Mouse (Mus musculus): ENCODE measurements around the gene Gm11492.

The Gm11492 gene

GRCm38 (mm10) chr11:87566501-87566900 lies at the start of gene Gm11492:
TSS of gene Gm11492 (plus strand) at chr11:87566653.
- no peak for DNase-seq (ENCODE audit: low spot score in 2 of 2)

- DNase-seq (ENCODE audit: low spot score in 2 of 2), result peak in 1 of 2 experiments; percentile 27
Observed at GRCm38 (mm10) chr11:87519260-87519659, 47.2 kb upstream of the Gm11492 start.

DNA sequence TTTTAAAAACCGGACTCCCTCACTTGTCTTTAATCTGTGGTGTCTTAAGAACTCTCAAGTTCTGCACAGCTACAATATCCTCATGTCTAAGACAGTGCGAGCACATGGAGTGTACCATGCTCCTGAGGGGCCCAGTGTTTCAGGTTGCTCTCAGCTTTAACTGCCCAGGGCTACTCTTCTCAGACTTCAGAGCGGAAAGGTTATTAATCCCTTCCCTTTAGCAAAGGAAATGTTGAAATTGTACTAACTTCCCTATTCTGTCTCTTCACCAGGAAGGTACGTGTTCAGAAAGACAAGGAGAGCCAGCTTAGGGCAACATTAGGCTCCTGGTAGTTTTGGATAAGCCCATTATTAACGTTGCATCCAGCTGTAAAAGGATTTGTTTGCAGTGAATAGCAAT lies 43.0 kb upstream of the Gm11492 start:
- no peak for DNase-seq (ENCODE audit: low spot score in 2 of 2)

- DNase-seq (ENCODE audit: low spot score in 2 of 2), result no peak
Observed at GRCm38 (mm10) chr11:87523967-87524366, 42.5 kb upstream of the Gm11492 start.

GRCm38 (mm10) chr11:87524780-87525179 lies 41.7 kb upstream of the Gm11492 start:
- no peak for DNase-seq (ENCODE audit: low spot score in 2 of 2)

- DNase-seq (ENCODE audit: low spot score in 2 of 2), result no peak
Observed at GRCm38 (mm10) chr11:87527364-87527763, 39.1 kb upstream of the Gm11492 start.

GRCm38 (mm10) chr11:87527990-87528389 lies 38.5 kb upstream of the Gm11492 start:
- no peak for DNase-seq (ENCODE audit: low spot score in 2 of 2)

GRCm38 (mm10) chr11:87531695-87532094 lies 34.8 kb upstream of the Gm11492 start:
- DNase-seq (ENCODE audit: low spot score in 2 of 2), result no peak

DNA sequence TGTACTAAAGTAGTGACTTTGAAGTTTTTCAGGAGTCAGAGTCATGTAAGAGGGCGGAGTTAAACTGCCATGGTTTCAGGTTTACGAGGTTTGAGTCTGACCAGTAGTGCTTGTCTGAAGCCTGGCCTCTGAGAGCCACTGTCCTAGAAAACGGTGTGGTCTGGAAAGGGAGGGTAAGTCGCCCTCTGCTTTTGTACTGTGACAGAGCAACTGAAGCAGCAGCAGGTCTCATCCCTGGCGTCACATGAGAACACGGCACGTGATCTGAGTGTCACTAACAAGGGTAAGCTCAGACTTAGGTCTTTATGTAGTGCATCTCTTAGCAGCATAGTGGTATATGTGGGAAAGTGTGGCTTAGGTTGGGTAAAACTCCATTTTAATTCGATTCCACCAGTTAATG lies 24.2 kb upstream of the Gm11492 start:
- no peak for DNase-seq (ENCODE audit: low spot score in 2 of 2)

DNA sequence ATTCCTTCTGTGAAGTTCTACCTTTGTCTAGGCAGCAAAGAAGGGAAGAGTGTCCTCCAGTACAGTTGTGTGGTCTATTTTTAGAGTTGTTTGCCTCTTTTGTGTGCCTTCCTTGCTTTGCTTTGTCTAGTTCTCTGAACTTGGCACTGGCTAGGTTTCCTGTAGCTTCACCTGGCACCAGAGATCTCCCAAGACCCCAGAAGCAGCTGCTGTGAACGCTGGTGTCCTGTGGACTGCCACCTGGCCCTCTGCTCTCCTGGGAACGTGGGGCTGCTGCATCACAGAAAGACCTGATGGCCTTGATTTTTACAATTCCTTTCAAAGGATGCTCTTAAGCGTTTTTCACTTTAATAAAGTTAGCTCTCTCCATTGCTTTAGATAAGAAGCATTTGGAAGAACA lies 23.5 kb upstream of the Gm11492 start:
- no peak for DNase-seq (ENCODE audit: low spot score in 2 of 2)

GRCm38 (mm10) chr11:87553342-87553741 lies 13.1 kb upstream of the Gm11492 start:
- DNase-seq (ENCODE audit: low spot score in 2 of 2), result no peak

GRCm38 (mm10) chr11:87554386-87554785 lies 12.1 kb upstream of the Gm11492 start:
- DNase-seq (ENCODE audit: low spot score in 2 of 2), result peak in 1 of 2 experiments; percentile 42

- no peak for DNase-seq (ENCODE audit: low spot score in 2 of 2)
Observed at GRCm38 (mm10) chr11:87555106-87555703, 11.2 kb upstream of the Gm11492 start.

GRCm38 (mm10) chr11:87561208-87561607 lies 5.2 kb upstream of the Gm11492 start:
- DNase-seq (ENCODE audit: low spot score in 2 of 2), result no peak

- DNase-seq (ENCODE audit: low spot score in 2 of 2), result no peak
Observed at GRCm38 (mm10) chr11:87568255-87568953, 2.0 kb downstream of the Gm11492 start, which contains the start of gene Sept4. TSS of gene Sept4 (plus strand) at chr11:87568903.

DNA sequence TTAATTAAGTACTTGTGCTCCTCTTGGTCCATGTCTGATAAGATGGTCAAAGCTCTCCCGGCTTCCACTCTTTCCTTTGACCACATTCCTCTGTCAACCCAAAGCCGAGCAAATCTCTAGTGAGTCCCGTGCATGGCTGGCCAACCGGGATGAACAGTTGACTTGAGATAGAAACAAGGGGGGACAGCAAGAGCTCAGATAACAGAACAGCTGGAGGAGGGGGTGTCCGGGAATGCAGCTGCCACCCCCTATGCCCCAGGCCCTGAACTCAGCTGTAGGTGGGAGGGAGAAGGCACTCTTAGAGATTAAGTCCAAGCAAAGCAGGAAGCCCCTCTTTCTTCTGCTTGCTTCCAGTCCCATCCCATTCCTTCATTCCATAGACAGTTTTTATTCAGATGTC lies 4.3 kb downstream of the Gm11492 start:
- DNase-seq (ENCODE audit: low spot score in 2 of 2), result no peak

GRCm38 (mm10) chr11:87571361-87571950 lies 5.0 kb downstream of the Gm11492 start:
- no peak for DNase-seq (ENCODE audit: low spot score in 2 of 2)

GRCm38 (mm10) chr11:87573751-87574150 lies 7.3 kb downstream of the Gm11492 start:
- peak in 1 of 2 experiments; percentile 14 for DNase-seq (ENCODE audit: low spot score in 2 of 2)

- DNase-seq (ENCODE audit: low spot score in 2 of 2), result peak in 1 of 2 experiments; percentile 18
Observed at GRCm38 (mm10) chr11:87574520-87575180, 8.2 kb downstream of the Gm11492 start.

DNA sequence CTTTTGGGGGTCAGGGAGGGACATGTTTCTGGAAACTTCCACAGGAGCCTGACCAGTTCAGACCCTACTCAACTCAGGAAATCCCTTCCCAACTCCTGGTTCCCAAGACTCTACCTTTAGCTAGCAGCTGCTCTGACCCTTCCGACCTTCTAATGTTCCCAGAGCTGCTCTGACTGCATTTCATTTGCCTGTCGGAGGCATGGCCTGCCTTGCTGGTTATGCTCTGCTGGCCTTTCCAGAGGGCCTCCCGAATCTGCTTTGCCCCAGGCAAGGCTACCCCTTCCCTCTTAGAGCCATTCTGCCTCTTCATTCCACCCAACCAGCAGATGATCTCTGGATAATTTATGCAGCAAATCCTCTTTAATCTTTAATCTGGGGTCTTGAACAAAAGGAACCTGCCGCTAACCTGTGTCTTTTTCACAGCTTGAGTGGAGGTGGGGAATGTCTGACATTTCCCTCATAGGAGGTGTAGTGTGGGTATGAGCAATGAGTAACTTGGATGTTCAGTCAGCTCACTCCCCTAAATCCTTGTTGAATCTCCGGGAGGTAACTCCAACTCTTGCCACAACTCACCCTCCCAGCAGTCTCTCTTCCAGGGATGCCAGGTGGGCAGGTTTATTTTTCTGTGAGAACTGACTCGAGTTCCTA lies 11.3 kb downstream of the Gm11492 start:
- no peak for DNase-seq (ENCODE audit: low spot score in 2 of 2)

DNA sequence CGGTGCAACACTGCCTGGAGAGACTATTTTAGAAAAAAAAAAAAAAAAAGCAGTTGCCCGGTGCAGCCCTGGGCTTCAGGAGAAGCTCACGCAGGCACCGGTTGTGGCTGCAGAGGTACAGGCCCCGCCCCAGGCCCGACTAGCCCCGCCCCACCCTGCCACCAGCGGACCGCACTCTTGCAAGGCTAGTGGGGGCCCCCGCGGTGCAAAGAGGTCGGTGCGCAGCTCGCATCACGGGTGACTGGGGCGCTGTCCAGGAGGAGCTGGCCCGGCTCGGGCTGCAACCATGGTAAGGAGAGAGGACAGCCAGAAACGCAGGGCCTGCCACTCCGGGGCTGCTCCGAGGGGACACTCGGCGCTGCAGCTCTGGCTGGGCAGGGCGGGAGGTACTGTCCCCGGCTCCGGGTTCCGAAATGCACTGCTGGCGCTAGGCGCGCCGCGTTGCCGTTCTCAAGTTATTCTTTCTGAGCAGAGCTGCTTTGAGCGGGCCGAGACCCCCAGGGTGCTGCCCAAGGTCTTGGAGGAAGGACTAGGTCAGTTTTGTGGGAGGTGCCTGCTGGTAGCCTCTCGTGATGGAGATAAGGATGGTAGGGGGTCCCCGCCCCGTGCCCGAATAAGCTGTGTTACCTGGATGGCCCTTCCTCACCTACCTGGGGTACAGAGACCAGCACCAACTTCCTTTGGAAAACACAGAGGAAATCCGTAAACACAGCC lies 12.0 kb downstream of the Gm11492 start:
- DNase-seq (ENCODE audit: low spot score in 2 of 2), result peak; percentile 67
